7 mouse cellular contexts compared by ENCODE assay signal in the genomic region with DNA sequence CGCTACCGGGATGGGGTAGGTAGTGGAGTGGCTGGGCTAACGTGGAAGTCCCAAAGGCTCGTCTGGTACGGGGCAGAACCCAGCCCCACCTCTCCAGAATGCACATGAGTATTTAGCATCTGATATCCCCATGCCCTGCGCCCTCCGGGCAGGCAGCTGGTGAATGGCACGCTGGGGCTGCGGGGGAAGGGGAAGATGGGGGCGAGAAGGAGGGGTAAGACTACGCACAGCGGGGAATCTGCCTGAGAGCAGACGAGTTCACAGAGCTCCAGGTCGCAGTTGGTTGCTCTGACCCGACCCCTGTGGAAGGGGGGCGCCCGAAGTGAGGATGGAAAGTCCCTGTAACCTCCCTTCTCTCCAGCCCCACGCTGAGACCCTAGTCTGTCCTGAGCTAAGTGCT. TPM values are rescaled to one million over a fixed set of nuclear protein-coding genes. Genes with fewer than 3 reads are reported as not detected.
DNase-seq lines count a peak whose midpoint lies in the region; ATAC-seq and TF ChIP-seq lines count a peak whose summit lies in the region.

No protein-coding gene starts in this region.

- no peaks in the 10 kb centered on the region for H3K36me3 ChIP-seq in E14TG2a.4 (ENCODE audit: insufficient read depth, low read length)
- H3K36me3 ChIP-seq in hindbrain, embryonic 13.5 days = peaks cover 3% of the 10 kb centered on the region
- H3K36me3 ChIP-seq in midbrain, embryonic 15.5 days (replicated peaks) = no peaks in the 10 kb centered on the region

- no peak for ATAC-seq in hindbrain, embryonic 13.5 days (ENCODE audit: low FRiP score)
- ATAC-seq in midbrain, embryonic 15.5 days (replicated peaks) = no peak
- no peak for ATAC-seq in monocyte, adult 5-6 weeks (replicated peaks; ENCODE audit: insufficient number of reproducible peaks, low FRiP score, low TSS enrichment, poor library complexity, severe bottlenecking)

- H3K27me3 ChIP-seq in E14TG2a.4 (ENCODE audit: insufficient read depth, low read length) = peaks cover 64% of the 10 kb centered on the region
- H3K27me3 ChIP-seq in hindbrain, embryonic 13.5 days = peaks cover 37% of the 10 kb centered on the region
- H3K27me3 ChIP-seq in midbrain, embryonic 15.5 days (replicated peaks) = peaks cover 21% of the 10 kb centered on the region

- peaks cover 26% of the 10 kb centered on the region for H3K4me1 ChIP-seq in E14TG2a.4 (replicated peaks; ENCODE audit: low read depth, low read length)
- H3K4me1 ChIP-seq in hindbrain, embryonic 13.5 days (replicated peaks) = peaks cover 25% of the 10 kb centered on the region
- peaks cover 10% of the 10 kb centered on the region for H3K4me1 ChIP-seq in midbrain, embryonic 15.5 days

- 0 out of 2 replicates have a peak overlapping the region, but pooled peaks have one; percentile 0 for H3K4me3 ChIP-seq in E14TG2a.4 (replicated peaks; ENCODE audit: low read length)
- H3K4me3 ChIP-seq in hindbrain, embryonic 13.5 days = peak overlapping the region; percentile 10; the same call in 1 of the 2 replicates
- peak overlapping the region; percentile 5; the same call in 1 of the 2 replicates for H3K4me3 ChIP-seq in midbrain, embryonic 15.5 days

- peak overlapping the region; percentile 36; the same call in 1 of the 2 replicates for H3K9ac ChIP-seq in hindbrain, embryonic 13.5 days
- H3K9ac ChIP-seq in midbrain, embryonic 15.5 days = no peak overlapping the region

- DNase-seq in CD4-positive, CD25-positive, alpha-beta regulatory T cell, adult 2 months (ENCODE audit: low read depth, low spot score) = peak; percentile 49
- no peak for DNase-seq in layer of hippocampus, postnatal 25 days (ENCODE audit: extremely low spot score in 1 of 2, low spot score in 1 of 2)
- no peak for DNase-seq in ovary, postnatal 10 days (ENCODE audit: low spot score)

- peaks cover 6% of the 10 kb centered on the region; the same call in 1 of the 2 replicates for H3K9me3 ChIP-seq in E14TG2a.4 (ENCODE audit: low read length)
- H3K9me3 ChIP-seq in hindbrain, embryonic 13.5 days = no peaks in the 10 kb centered on the region
- no peaks in the 10 kb centered on the region for H3K9me3 ChIP-seq in midbrain, embryonic 15.5 days

- under 1% methylated on average over 18 of the region's 18 CpGs for WGBS in hindbrain, embryonic 13.5 days
- under 1% methylated on average over 17 of the region's 18 CpGs for WGBS in midbrain, embryonic 15.5 days

- TF ChIP-seq CTCF in E14TG2a.4 (conservative IDR thresholded peaks at IDR 0.05; ENCODE audit: low read length) = no peak

- H3K4me2 ChIP-seq in hindbrain, embryonic 13.5 days = peak overlapping the region; percentile 44
- H3K4me2 ChIP-seq in midbrain, embryonic 15.5 days = peak overlapping the region; percentile 33

- no peak overlapping the region for H3K27ac ChIP-seq in hindbrain, embryonic 13.5 days
- no peak overlapping the region for H3K27ac ChIP-seq in midbrain, embryonic 15.5 days

RNA-seq across cellular contexts. Expression of a gene that starts 1.0 kb away (rescaled TPM):
- polyA plus RNA-seq in hindbrain, embryonic 13.5 days (2015; fragmentation: Nextera tagmentation; extraction: Ambion mirVana) = 3.5 and 4.7 TPM in 2 replicates
- polyA plus RNA-seq in midbrain, embryonic 15.5 days (2015; fragmentation: Nextera tagmentation; extraction: Ambion mirVana) = 6.0 and 6.6 TPM in 2 replicates
- under 1 TPM in 1 of 2 experiments, not detected in 1; 0.22 TPM for total RNA-seq in layer of hippocampus, postnatal 25 days (2021)
- 76.6 to 146 TPM (median 108 TPM) in 3 replicates for total RNA-seq in monocyte, adult 5-6 weeks (2017)

RNA-seq across cellular contexts. Expression of a gene that starts 11.7 kb away (rescaled TPM):
- polyA plus RNA-seq in hindbrain, embryonic 13.5 days (2015; fragmentation: Nextera tagmentation; extraction: Ambion mirVana) = 8.7 and 9.7 TPM in 2 replicates
- polyA plus RNA-seq in midbrain, embryonic 15.5 days (2015; fragmentation: Nextera tagmentation; extraction: Ambion mirVana) = 16.7 and 17.1 TPM in 2 replicates
- total RNA-seq in layer of hippocampus, postnatal 25 days (2021) = 10 to 100 TPM; 74.1 to 77.6 TPM
- total RNA-seq in monocyte, adult 5-6 weeks (2017) = 12.8 to 21.7 TPM (median 12.9 TPM) in 3 replicates

RNA-seq across cellular contexts. Expression of a gene that starts 24.5 kb away (rescaled TPM):
- 0.71 and 1.4 TPM in 2 replicates for polyA plus RNA-seq in hindbrain, embryonic 13.5 days (2015; fragmentation: Nextera tagmentation; extraction: Ambion mirVana)
- polyA plus RNA-seq in midbrain, embryonic 15.5 days (2015; fragmentation: Nextera tagmentation; extraction: Ambion mirVana) = 0.52 and 1.7 TPM in 2 replicates
- total RNA-seq in layer of hippocampus, postnatal 25 days (2021) = 1 to 10 TPM in 1 of 2 experiments, under 1 TPM in 1; 0.59 to 3.1 TPM
- total RNA-seq in monocyte, adult 5-6 weeks (2017) = 1.1 to 2.8 TPM in 2 of 3 replicates, not detected in the other

RNA-seq across cellular contexts. Expression of a gene that starts 30.1 kb away (rescaled TPM):
- not detected in 2 replicates for polyA plus RNA-seq in hindbrain, embryonic 13.5 days (2015; fragmentation: Nextera tagmentation; extraction: Ambion mirVana)
- not detected in 2 replicates for polyA plus RNA-seq in midbrain, embryonic 15.5 days (2015; fragmentation: Nextera tagmentation; extraction: Ambion mirVana)
- total RNA-seq in layer of hippocampus, postnatal 25 days (2021) = not detected
- total RNA-seq in monocyte, adult 5-6 weeks (2017) = 0.49 to 5.0 TPM (median 0.64 TPM) in 3 replicates

RNA-seq across cellular contexts. Expression of a gene that starts 39.3 kb away (rescaled TPM):
- 65.1 and 69.0 TPM in 2 replicates for polyA plus RNA-seq in hindbrain, embryonic 13.5 days (2015; fragmentation: Nextera tagmentation; extraction: Ambion mirVana)
- polyA plus RNA-seq in midbrain, embryonic 15.5 days (2015; fragmentation: Nextera tagmentation; extraction: Ambion mirVana) = 81.4 and 82.8 TPM in 2 replicates
- total RNA-seq in layer of hippocampus, postnatal 25 days (2021) = 10 to 100 TPM; 23.5 to 28.1 TPM
- total RNA-seq in monocyte, adult 5-6 weeks (2017) = 21.2 to 29.5 TPM (median 29.3 TPM) in 3 replicates

Comparison
In these comparisons a context has a peak if more than half of its experiments do, and no peak if none do; other contexts are left out.
1. RNA of a gene that starts 1.0 kb away (total RNA-seq): 76.6 to 146 TPM in monocyte, adult 5-6 weeks; 0.22 TPM in layer of hippocampus, postnatal 25 days; every median in the first group is over 10 times any median in the second.
2. Peak in every context shown above with its lines, with median percentiles within 50 percentile points of each other: H3K4me3 ChIP-seq.